13 mouse cellular contexts compared by ENCODE assay signal in the genomic region with DNA sequence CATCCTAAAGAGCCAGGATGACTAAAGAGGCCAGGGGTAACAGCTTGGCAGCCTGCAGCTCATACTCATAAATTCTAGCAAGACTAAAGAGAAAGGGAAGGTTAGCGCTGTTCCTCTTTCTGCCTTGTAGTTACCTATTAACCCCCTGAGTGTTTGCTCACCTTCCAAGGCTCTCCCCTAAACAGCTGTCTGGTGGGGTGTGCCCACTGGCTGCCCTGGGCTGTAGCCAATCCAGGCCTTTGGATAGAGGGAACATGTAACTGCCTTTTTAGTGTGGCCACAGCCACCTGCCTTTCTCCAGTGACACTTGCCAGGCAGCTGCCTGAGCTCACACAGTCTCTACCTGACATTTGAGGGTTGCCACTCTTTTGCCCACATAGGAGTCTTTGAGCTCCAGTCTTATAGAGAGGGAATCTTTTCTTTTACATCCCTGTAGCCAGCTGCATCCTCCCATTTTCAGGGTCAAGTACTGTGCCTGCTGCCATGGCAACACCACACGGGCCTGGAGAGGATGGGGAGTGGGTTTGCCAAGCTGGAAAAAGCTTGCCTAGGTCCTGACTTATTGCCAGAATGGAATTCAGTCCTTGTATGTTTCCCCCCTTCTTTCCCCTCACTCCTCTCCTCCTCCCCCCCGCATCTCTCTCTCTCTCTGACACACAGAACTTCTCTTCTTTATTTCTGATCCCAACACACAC. TPM values are rescaled to one million over a fixed set of nuclear protein-coding genes. Genes with fewer than 3 reads are reported as not detected.
DNase-seq lines count a peak whose midpoint lies in the region; ATAC-seq and TF ChIP-seq lines count a peak whose summit lies in the region.
"Had no signal": no experiment of that assay in that cellular context is flagged by ENCODE, and none has a peak within 500 bp of the region (broad histone marks: within the 10 kb centered on the region; RNA-seq: fewer than 3 reads in every experiment).

No protein-coding gene starts in this region.

- peak overlapping the region; percentile 85 for H3K4me2 ChIP-seq in heart, embryonic 16.5 days (ENCODE audit: low read depth, low read length)
- no peak overlapping the region for H3K4me2 ChIP-seq in liver, embryonic 16.5 days (ENCODE audit: low read depth, low read length)
- H3K4me2 ChIP-seq: midbrain, embryonic 12.5 days had no signal

- no peaks in the 10 kb centered on the region for H3K36me3 ChIP-seq in heart, embryonic 16.5 days (ENCODE audit: control insufficient read depth, insufficient read depth)
- no peaks in the 10 kb centered on the region for H3K36me3 ChIP-seq in liver, embryonic 16.5 days (ENCODE audit: control insufficient read depth, insufficient read depth)
- H3K36me3 ChIP-seq: midbrain, embryonic 12.5 days had no signal

- peaks cover 51% of the 10 kb centered on the region for H3K27me3 ChIP-seq in heart, embryonic 16.5 days (ENCODE audit: control insufficient read depth, insufficient read depth, low read length)
- H3K27me3 ChIP-seq in liver, embryonic 16.5 days (ENCODE audit: control insufficient read depth, insufficient read depth, low read depth, low read length): peaks cover 68% of the 10 kb centered on the region

- H3K4me3 ChIP-seq in gastrocnemius, adult 2 months: peak overlapping the region; percentile 81
- H3K4me3 ChIP-seq in heart, embryonic 16.5 days (ENCODE audit: low read length): peak overlapping the region; percentile 65
- H3K4me3 ChIP-seq in liver, embryonic 16.5 days (ENCODE audit: low read depth, low read length): no peak overlapping the region

- no peak for ATAC-seq in heart, embryonic 16.5 days (replicated peaks; ENCODE audit: extremely low read depth, insufficient read depth, low FRiP score)
- ATAC-seq in liver, embryonic 16.5 days (ENCODE audit: low read depth): peak; percentile 69
- ATAC-seq in cerebellum, adult (ENCODE audit: insufficient number of reproducible peaks, low FRiP score, low TSS enrichment): no peak

- peak overlapping the region; percentile 83 for H3K27ac ChIP-seq in gastrocnemius, adult 2 months
- H3K27ac ChIP-seq in heart, embryonic 16.5 days (ENCODE audit: low read length): no peak overlapping the region
- no peak overlapping the region for H3K27ac ChIP-seq in liver, embryonic 16.5 days (ENCODE audit: low read length)
- H3K27ac ChIP-seq: midbrain, embryonic 12.5 days had no signal

- no peak for TF ChIP-seq CTCF in gastrocnemius, adult 2 months (IDR thresholded peaks at IDR 0.05)

- H3K9ac ChIP-seq in heart, embryonic 16.5 days (ENCODE audit: low read length): no peak overlapping the region
- H3K9ac ChIP-seq in liver, embryonic 16.5 days (ENCODE audit: low read depth, low read length): no peak overlapping the region
- H3K9ac ChIP-seq: midbrain, embryonic 12.5 days had no signal

- intact Hi-C loops in gastrocnemius, adult 2 months (cut with DNase I): no loop called here
- intact Hi-C loops in left cerebral cortex, postnatal 4 days (cut with DNase I): no loop called here
- intact Hi-C loops in left cerebral cortex, postnatal 25 days (cut with DNase I): no loop called here

- no peak for DNase-seq in gastrocnemius, adult 2 months
- no peak for DNase-seq in gastrocnemius, postnatal 25 days
- peak; percentile 43 for DNase-seq in left cerebral cortex, postnatal 4 days
- DNase-seq in left cerebral cortex, postnatal 25 days (ENCODE audit: low spot score in 2 of 2): no peak
- DNase-seq in urinary bladder, postnatal 4 days (ENCODE audit: low spot score in 2 of 2): no peak
- DNase-seq: adrenal gland, postnatal 10 days; cerebellum, adult 9-10 months; gastrocnemius, postnatal 36 days had no signal

- peaks cover 11% of the 10 kb centered on the region for H3K4me1 ChIP-seq in heart, embryonic 16.5 days (ENCODE audit: control insufficient read depth, insufficient read depth, low read length)
- H3K4me1 ChIP-seq in liver, embryonic 16.5 days (ENCODE audit: control insufficient read depth, low read depth, low read length): peaks cover 29% of the 10 kb centered on the region

- H3K9me3 ChIP-seq in heart, embryonic 16.5 days (replicated peaks; ENCODE audit: control insufficient read depth, low read length): no peaks in the 10 kb centered on the region
- no peaks in the 10 kb centered on the region for H3K9me3 ChIP-seq in liver, embryonic 16.5 days (replicated peaks; ENCODE audit: control insufficient read depth, low read length)
- H3K9me3 ChIP-seq: midbrain, embryonic 12.5 days had no signal

- 50% methylated on average over 3 of the region's 3 CpGs for WGBS in heart, embryonic 16.5 days
- WGBS in liver, embryonic 16.5 days (ENCODE audit: insufficient replicate concordance): 49% methylated on average over 3 of the region's 3 CpGs

RNA-seq across cellular contexts. Expression of gene Dll4, which starts 3.7 kb away (rescaled TPM):
- 1 to 10 TPM; 3.8 to 4.8 TPM for total RNA-seq in gastrocnemius, adult 2 months (2021)
- 1 to 10 TPM; 3.2 to 4.5 TPM for total RNA-seq in gastrocnemius, postnatal 25 days (2021)
- total RNA-seq in left cerebral cortex, postnatal 4 days (2021): 1 to 10 TPM; 5.3 to 6.8 TPM
- total RNA-seq in left cerebral cortex, postnatal 25 days (2021): 1 to 10 TPM; 2.3 to 4.0 TPM
- 14.1 TPM in 2 replicates for polyA plus RNA-seq in heart, embryonic 16.5 days (2015; fragmentation: Nextera tagmentation; extraction: Ambion mirVana)
- polyA plus RNA-seq in liver, embryonic 16.5 days (2015; fragmentation: Nextera tagmentation; extraction: Ambion mirVana): 2.0 and 2.1 TPM in 2 replicates
- polyA plus RNA-seq: C2C12 had no signal

RNA-seq across cellular contexts. Expression of gene Chac1, which starts 21.8 kb away (rescaled TPM):
- 10 to 100 TPM; 30.1 to 90.4 TPM for total RNA-seq in gastrocnemius, adult 2 months (2021)
- 10 to 100 TPM; 14.2 to 69.5 TPM for total RNA-seq in gastrocnemius, postnatal 25 days (2021)
- 1 to 10 TPM; 6.7 to 7.7 TPM for total RNA-seq in left cerebral cortex, postnatal 4 days (2021)
- 1 to 10 TPM; 9.6 to 9.8 TPM for total RNA-seq in left cerebral cortex, postnatal 25 days (2021)
- polyA plus RNA-seq in heart, embryonic 16.5 days (2015; fragmentation: Nextera tagmentation; extraction: Ambion mirVana): 0.42 and 0.50 TPM in 2 replicates
- 6.2 and 8.5 TPM in 2 replicates for polyA plus RNA-seq in liver, embryonic 16.5 days (2015; fragmentation: Nextera tagmentation; extraction: Ambion mirVana)

RNA-seq across cellular contexts. Expression of gene Vps18, which starts 40.7 kb away (rescaled TPM):
- 10 to 100 TPM; 10.9 to 11.7 TPM for total RNA-seq in gastrocnemius, adult 2 months (2021)
- total RNA-seq in gastrocnemius, postnatal 25 days (2021): 1 to 10 TPM; 7.8 to 8.1 TPM
- 10 to 100 TPM; 29.3 to 31.3 TPM for total RNA-seq in left cerebral cortex, postnatal 4 days (2021)
- 10 to 100 TPM; 48.4 to 48.9 TPM for total RNA-seq in left cerebral cortex, postnatal 25 days (2021)
- 13.3 and 13.6 TPM in 2 replicates for polyA plus RNA-seq in heart, embryonic 16.5 days (2015; fragmentation: Nextera tagmentation; extraction: Ambion mirVana)
- polyA plus RNA-seq in liver, embryonic 16.5 days (2015; fragmentation: Nextera tagmentation; extraction: Ambion mirVana): 5.5 and 6.3 TPM in 2 replicates

RNA-seq across cellular contexts. Expression of gene Rhov, which starts 58.2 kb away (rescaled TPM):
- not detected for total RNA-seq in gastrocnemius, adult 2 months (2021)
- total RNA-seq in gastrocnemius, postnatal 25 days (2021): not detected
- 10 to 100 TPM; 20.4 to 23.9 TPM for total RNA-seq in left cerebral cortex, postnatal 4 days (2021)
- total RNA-seq in left cerebral cortex, postnatal 25 days (2021): 1 to 10 TPM; 7.9 to 9.0 TPM
- polyA plus RNA-seq in heart, embryonic 16.5 days (2015; fragmentation: Nextera tagmentation; extraction: Ambion mirVana): 1.0 and 1.3 TPM in 2 replicates
- 0.20 TPM in 1 of 2 replicates, not detected in the other for polyA plus RNA-seq in liver, embryonic 16.5 days (2015; fragmentation: Nextera tagmentation; extraction: Ambion mirVana)
- total RNA-seq: gastrocnemius, postnatal 36 days had no signal
